Mouse (Mus musculus) myocyte (in vitro differentiated cells): ENCODE measurements at regions not wholly inside any gene's neighbourhood (a gene's known extent, or its start where the extent isn't known, plus 50 kb on each side); places are given as distances from the start of the nearest gene placed in this dataset.

Experiments used
- CEBPB ChIP-seq: IDR thresholded peaks from 2 replicates; pipeline ENCODE4 v1.6.1; 2011; ENCODE audit warnings: mild to moderate bottlenecking, moderate library complexity; ENCODE audit not compliant: poor library complexity, insufficient read depth, severe bottlenecking
- E2F4 ChIP-seq: IDR thresholded peaks from one replicate; pipeline ENCODE4 v1.6.1; 2011; ENCODE audit warnings: mild to moderate bottlenecking, control low read depth, moderate library complexity; ENCODE audit not compliant: insufficient read depth
- MAX ChIP-seq: IDR thresholded peaks from one replicate; pipeline ENCODE4 v1.6.1; 2011; ENCODE audit warnings: low read depth, mild to moderate bottlenecking, control low read depth
- MYOG ChIP-seq, 3 experiments: IDR thresholded peaks; one replicate each; pipeline ENCODE4 v1.6.1; 2011; ENCODE audit warnings: control low read depth in 2 of 3, low read depth in 2 of 3, mild to moderate bottlenecking in 2 of 3; ENCODE audit not compliant: insufficient read length in 2 of 3, control insufficient read depth in 1 of 3, insufficient read depth in 1 of 3
- POLR2A ChIP-seq: IDR thresholded peaks from one replicate; pipeline ENCODE4 v1.6.1; 2011; ENCODE audit warnings: low read depth, mild to moderate bottlenecking, control low read depth, moderate library complexity; ENCODE audit not compliant: insufficient read length
- REST ChIP-seq: IDR thresholded peaks from one replicate; pipeline ENCODE4 v1.6.1; 2011; ENCODE audit warnings: mild to moderate bottlenecking, control low read depth, moderate library complexity; ENCODE audit not compliant: insufficient read depth, insufficient read length
- SRF ChIP-seq: IDR thresholded peaks from one replicate; pipeline ENCODE4 v1.6.1; 2011; ENCODE audit warnings: low read depth; ENCODE audit not compliant: control insufficient read depth, insufficient read length
- USF1 ChIP-seq: IDR thresholded peaks from one replicate; pipeline ENCODE4 v1.6.1; 2011; ENCODE audit warnings: low read depth, mild to moderate bottlenecking, control low read depth, moderate library complexity

DNA sequence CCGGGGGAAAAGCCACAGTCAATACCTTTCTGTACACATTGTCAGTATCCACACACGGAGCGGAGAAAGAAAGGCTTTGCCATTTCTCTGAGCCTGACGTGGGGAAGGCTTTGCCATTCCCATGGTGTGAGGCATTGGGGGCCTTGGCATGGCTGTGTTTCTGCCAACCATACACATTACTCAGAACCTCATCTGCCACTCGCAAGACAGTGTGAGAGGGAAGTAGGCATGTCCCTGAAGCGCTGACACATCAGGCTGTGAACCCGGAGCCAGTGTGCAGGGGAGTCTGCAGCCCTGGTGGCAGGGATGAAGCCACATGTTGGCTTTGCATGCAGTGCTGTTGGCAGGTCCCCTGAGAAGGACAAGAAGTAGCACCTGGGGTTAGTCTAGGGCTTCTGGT is 145.6 kb downstream of the Cyld start:
- TF ChIP-seq USF1 (no peak), MAX (no peak), SRF (no peak), POLR2A (no peak), E2F4 (no peak), REST (no peak), MYOG (IDR thresholded peaks at IDR 0.05; ENCODE audit: control insufficient read depth in 1 of 3, insufficient read depth in 1 of 3, insufficient read length in 2 of 3, low read depth in 2 of 3) (no peak), CEBPB (no peak)
